Mouse (Mus musculus) megakaryocyte, embryonic 14.5 days (primary cell): ENCODE measurements at regions not wholly inside any gene's neighbourhood (a gene's known extent, or its start where the extent isn't known, plus 50 kb on each side); places are given as distances from the start of the nearest gene placed in this dataset.

ENCODE experiments used
- H3K27me3 ChIP-seq: replicated peaks from 2 replicates; pipeline ENCODE3; 2012; ENCODE audit warnings: inconsistent platforms
- H3K36me3 ChIP-seq: replicated peaks from 2 replicates; pipeline ENCODE3; 2012; ENCODE audit warnings: low read length, inconsistent platforms, mixed read lengths
- H3K4me1 ChIP-seq: 2 replicates; pipeline ENCODE4 v1.6.1; 2012; ENCODE audit warnings: inconsistent platforms
- H3K4me3 ChIP-seq: replicated peaks from 2 replicates; pipeline ENCODE3; 2012; ENCODE audit warnings: moderate library complexity, mild to moderate bottlenecking, inconsistent platforms
- H3K9me3 ChIP-seq: 2 replicates; pipeline ENCODE4 v1.6.1; 2012; ENCODE audit warnings: inconsistent platforms
- FLI1 ChIP-seq: IDR thresholded peaks from 2 replicates; pipeline ENCODE4 v1.6.1; 2012; ENCODE audit warnings: low read length, inconsistent platforms, mixed read lengths
- GATA1 ChIP-seq: IDR thresholded peaks from 3 replicates; pipeline ENCODE4 v1.6.1; 2012; ENCODE audit warnings: mixed read lengths, low read length, inconsistent platforms, borderline replicate concordance

- H3K4me1 ChIP-seq = peaks cover 3% of the 10 kb centered on the region; the same call in 1 of the 2 replicates
- H3K27me3 ChIP-seq = peaks cover 23% of the 10 kb centered on the region
- no peak overlapping the region for H3K4me3 ChIP-seq
- TF ChIP-seq GATA1 (no peak), FLI1 (no peak)
- no peaks in the 10 kb centered on the region for H3K36me3 ChIP-seq
- 0 out of 2 replicates have a peak, but pooled peaks cover 4% of the 10 kb centered on the region for H3K9me3 ChIP-seq
Observed at GRCm38 (mm10) chr14:118318524-118318923, 51.8 kb downstream of the Gm9376 start.

DNA sequence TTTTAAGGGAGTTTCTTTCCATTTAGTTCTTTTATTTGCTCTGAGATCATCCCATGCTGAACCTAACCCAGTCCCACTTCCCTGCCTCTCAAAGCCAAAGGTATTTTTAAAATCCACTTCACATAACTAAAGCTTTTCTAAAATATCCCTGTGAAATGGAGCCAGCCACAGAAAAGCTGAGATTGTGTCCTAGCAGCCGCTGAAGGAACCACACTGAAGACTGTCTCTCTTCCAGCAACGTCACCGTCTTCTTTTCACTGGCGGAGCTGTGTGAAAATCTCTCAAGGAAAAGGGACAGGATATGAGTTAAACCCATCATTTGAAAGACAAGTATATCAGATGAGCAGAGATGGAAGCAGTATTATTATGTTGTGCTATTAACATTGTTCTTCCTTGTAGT, 53.3 kb downstream of the Gm9376 start:
- no peaks in the 10 kb centered on the region for H3K36me3 ChIP-seq
- no peak for TF ChIP-seq FLI1
- TF ChIP-seq GATA1 = no peak
- H3K4me1 ChIP-seq = peaks cover 3% of the 10 kb centered on the region; the same call in 1 of the 2 replicates
- no peak overlapping the region for H3K4me3 ChIP-seq
- H3K9me3 ChIP-seq = 0 out of 2 replicates have a peak, but pooled peaks cover 4% of the 10 kb centered on the region
- peaks cover 27% of the 10 kb centered on the region for H3K27me3 ChIP-seq

- TF ChIP-seq GATA1 (no peak), FLI1 (no peak)
- Histone ChIP-seq H3K36me3 (no peaks in the 10 kb centered on the region), H3K27me3 (peaks cover 27% of the 10 kb centered on the region), H3K9me3 (0 out of 2 replicates have a peak, but pooled peaks cover 5% of the 10 kb centered on the region), H3K4me3 (no peak overlapping the region), H3K4me1 (peaks cover 3% of the 10 kb centered on the region; the same call in 1 of the 2 replicates)
Observed at GRCm38 (mm10) chr14:118321083-118321482, 54.3 kb downstream of the Gm9376 start.

DNA sequence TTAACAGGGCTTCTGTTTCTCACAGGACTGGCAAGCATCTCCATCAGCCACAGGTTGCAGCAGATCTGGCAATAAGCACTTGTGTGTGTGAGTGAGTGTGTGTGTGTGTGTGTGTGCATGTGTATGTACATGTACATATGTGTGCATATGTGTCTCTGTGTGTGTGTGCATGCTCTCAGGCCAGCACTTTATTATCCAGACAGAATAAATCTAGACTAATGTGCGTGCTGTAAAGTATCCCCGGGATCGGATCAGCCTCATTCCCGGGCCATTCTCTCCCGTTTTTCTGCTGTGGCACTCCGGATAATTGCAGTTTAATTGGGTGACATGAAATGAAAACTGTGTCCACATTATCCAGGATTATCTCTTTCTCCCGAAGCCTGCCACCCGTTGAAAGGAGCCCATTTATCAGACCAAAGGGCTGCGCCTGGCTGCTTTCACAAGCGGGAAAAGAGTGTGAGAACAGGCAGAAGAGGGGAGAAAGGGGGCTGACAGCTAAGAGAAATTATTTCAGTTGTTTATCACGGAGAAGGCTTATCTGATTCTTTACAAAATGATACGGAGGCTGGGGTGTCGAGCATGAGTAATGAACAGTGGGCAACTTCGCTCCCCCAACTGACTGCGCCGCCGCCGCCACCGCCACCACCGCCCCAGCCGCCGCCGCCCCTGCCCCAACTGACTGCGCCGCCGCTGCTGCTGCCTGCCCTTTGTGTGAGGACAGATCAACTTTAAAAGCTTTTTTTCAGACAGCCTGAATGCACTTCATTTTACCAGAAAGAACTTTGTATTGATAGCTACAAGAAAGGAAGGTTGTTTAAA, 55.5 kb downstream of the Gm9376 start:
- Histone ChIP-seq H3K4me3 (no peak overlapping the region), H3K9me3 (peaks cover 8% of the 10 kb centered on the region), H3K27me3 (peaks cover 27% of the 10 kb centered on the region), H3K36me3 (no peaks in the 10 kb centered on the region), H3K4me1 (peaks cover 3% of the 10 kb centered on the region; the same call in 1 of the 2 replicates)
- TF ChIP-seq FLI1 (no peak), GATA1 (no peak)

- Histone ChIP-seq H3K27me3 (peaks cover 27% of the 10 kb centered on the region), H3K4me3 (no peak overlapping the region), H3K36me3 (no peaks in the 10 kb centered on the region), H3K4me1 (peaks cover 3% of the 10 kb centered on the region; the same call in 1 of the 2 replicates), H3K9me3 (peaks cover 11% of the 10 kb centered on the region)
- TF ChIP-seq GATA1 (no peak), FLI1 (no peak)
Observed at GRCm38 (mm10) chr14:118322865-118323264, 56.1 kb downstream of the Gm9376 start.

DNA sequence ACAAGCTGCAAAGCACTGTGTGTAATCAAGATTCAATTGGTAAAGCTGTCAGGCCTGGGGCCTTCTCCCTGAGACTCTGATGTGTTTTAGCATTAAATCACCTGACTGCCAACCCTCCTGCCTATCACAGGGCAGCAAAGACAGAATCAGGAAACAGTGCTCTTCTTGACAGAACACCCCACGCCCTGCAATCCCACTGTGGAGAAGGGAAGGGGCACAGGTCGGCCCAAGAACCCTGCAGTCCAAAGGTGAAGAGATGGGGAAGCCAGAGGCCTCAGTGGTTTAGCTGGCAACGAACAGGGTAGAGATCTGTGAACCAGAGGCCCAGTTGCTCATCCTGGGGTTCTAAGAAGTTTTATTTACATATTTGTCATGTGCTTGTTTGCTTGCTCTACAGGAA, 71.3 kb downstream of the Gm9376 start:
- TF ChIP-seq GATA1 = no peak
- no peak for TF ChIP-seq FLI1
- Histone ChIP-seq H3K4me3 (no peak overlapping the region), H3K4me1 (no peaks in the 10 kb centered on the region)

GRCm38 (mm10) chr14:118362931-118363330, 96.2 kb downstream of the Gm9376 start:
- no peaks in the 10 kb centered on the region for H3K36me3 ChIP-seq
- H3K27me3 ChIP-seq = no peaks in the 10 kb centered on the region
- H3K4me1 ChIP-seq = no peaks in the 10 kb centered on the region
- H3K9me3 ChIP-seq = peaks cover 13% of the 10 kb centered on the region; the same call in 1 of the 2 replicates
- TF ChIP-seq GATA1 = no peak
- TF ChIP-seq FLI1 = no peak
- H3K4me3 ChIP-seq = no peak overlapping the region

More for the DNA sequence above, 71.3 kb downstream of the Gm9376 start:
- Histone ChIP-seq H3K36me3 (no peaks in the 10 kb centered on the region), H3K27me3 (no peaks in the 10 kb centered on the region), H3K9me3 (peaks cover 7% of the 10 kb centered on the region)

- TF ChIP-seq GATA1 = no peak
- no peak for TF ChIP-seq FLI1
- H3K4me1 ChIP-seq = no peaks in the 10 kb centered on the region
- H3K27me3 ChIP-seq = no peaks in the 10 kb centered on the region
- H3K4me3 ChIP-seq = no peak overlapping the region
- no peaks in the 10 kb centered on the region for H3K36me3 ChIP-seq
- 0 out of 2 replicates have a peak, but pooled peaks cover 12% of the 10 kb centered on the region for H3K9me3 ChIP-seq
Observed at GRCm38 (mm10) chr14:118363391-118363821, 96.6 kb downstream of the Gm9376 start.

- Histone ChIP-seq H3K4me1 (no peaks in the 10 kb centered on the region), H3K36me3 (no peaks in the 10 kb centered on the region), H3K27me3 (peaks cover 19% of the 10 kb centered on the region), H3K9me3 (0 out of 2 replicates have a peak, but pooled peaks cover 12% of the 10 kb centered on the region), H3K4me3 (no peak overlapping the region)
- no peak for TF ChIP-seq FLI1
Observed at GRCm38 (mm10) chr14:118366522-118366921, 99.8 kb downstream of the Gm9376 start.
